Mouse (Mus musculus) right cerebral cortex, adult 18-20 months (tissue): ENCODE measurements at regions not wholly inside any gene's neighbourhood (a gene's known extent, or its start where the extent isn't known, plus 50 kb on each side); places are given as distances from the start of the nearest gene placed in this dataset.
"Not testable (repeated sequence)": the region's sequence is repeated elsewhere in the genome, so short reads cannot be mapped to it uniquely, and the experiment has no call there.

ENCODE experiments used
- DNase-seq: peaks from one replicate; pipeline ENCODE4 v3.0.0; 2022; ENCODE audit warnings: mixed read lengths

DNA sequence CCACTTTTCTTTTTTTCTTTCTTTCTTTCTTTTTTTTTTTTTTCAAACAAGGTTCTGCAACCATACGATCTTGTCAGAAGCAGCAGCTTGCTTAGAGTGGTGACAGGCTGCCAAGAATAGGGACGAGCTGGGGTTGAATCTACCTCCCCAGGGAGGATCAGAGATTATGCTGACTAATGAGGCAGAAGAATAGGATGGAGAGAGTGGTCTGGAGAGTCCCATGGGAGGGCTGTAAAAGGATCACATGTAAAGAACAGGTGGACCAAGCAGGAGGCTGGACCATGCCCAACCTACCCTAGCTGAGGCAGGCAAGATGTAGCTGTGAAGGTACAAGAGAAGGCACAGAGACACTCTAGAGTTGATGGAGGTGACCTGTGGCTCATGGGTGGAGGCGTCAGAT is 274.4 kb upstream of the Trpc7 start:
- DNase-seq: no peak

DNA sequence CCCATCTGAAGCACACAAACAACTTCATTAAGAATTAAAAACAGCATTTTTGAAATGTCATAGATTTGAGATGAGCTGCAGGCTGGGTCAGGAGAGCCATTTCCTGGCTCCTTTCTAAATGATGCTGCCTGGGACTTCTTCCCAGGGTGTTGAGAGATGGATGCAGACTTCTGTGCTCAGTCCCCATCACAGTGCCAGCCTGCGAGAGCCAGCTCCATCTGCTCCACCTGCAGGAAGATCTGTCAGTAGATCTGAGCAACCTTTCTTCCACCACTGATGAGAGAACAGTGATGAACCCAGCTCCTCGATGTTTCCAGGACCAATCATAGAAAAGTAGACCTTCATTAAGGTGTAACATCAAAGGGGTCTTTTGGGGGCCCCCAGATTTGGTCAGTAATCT is 273.8 kb upstream of the Trpc7 start:
- no peak for DNase-seq

DNA sequence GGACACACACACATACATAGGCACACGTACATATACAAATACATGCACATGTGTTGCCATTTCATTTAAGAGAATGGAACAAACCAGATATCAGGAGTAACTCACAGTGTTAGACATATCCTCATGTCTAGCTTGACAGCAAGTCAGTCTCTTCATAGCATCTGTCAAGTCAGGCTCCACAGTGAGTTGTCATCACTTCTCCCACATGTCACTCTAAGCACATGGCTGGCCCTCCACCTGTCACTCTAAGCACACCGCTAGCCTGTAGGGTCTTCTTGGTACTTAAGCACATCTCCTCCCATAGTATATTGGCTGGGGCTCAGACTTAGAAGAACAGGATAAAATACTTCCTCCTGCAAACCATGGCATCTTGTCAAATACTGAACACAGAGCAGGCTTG is 269.6 kb upstream of the Trpc7 start:
- DNase-seq: no peak

DNA sequence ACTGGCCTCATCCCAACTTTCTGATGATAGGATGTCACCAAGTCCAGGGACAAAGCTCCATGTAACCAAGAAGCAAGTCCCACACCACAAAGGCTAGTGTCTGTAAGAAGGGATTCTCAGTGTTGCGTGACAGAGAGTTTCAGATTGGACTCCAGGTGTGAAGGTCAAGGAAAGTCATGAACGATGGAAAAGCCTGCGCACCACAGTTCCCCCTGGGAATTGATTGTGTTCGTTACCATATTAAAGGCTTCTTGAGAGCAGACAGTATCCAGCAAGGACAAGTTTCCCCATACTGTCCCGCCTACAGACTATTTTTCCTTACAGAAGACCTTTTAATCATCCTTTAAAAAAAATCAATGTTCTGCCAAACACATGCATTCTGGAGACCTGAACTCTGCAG is 257.0 kb upstream of the Trpc7 start:
- DNase-seq: no peak

DNA sequence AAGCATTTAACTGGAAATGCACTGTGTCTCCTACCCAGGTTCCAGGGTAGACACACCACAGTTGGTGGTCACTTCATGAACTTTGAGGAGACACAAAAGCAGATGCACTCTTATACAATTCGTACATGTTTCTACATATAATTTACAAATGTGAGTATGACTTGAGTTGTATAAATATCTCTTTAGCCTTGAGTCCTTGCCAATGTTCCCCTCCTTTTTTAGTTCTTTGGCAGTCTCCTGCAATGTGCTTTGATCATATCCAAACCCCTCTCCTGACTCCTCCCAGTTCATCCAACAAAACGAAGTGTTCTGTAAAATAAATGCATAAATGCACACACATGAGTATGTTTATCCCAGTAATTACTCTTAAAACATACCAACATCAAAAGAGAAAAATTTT is 251.8 kb upstream of the Trpc7 start:
- DNase-seq: no peak

DNA sequence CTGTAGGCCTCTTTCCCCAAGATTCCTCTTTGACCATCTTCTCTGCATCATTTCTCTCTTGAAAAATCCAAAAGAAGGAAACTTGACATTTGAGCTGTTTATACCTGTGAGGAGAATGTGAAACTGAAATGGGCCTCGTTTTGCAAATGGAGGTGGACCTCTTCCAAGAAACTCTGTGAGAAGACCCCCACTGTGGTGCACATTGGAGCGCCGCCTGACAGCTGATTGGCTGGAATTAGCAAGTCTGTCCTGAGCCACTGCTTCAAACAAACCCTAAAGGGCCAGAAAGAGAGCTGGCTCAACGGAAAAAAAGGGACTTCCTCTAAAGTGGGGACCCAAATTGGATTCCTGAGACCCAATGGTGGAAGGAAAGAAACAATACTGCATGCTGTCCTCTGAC is 250.9 kb upstream of the Trpc7 start:
- DNase-seq: no peak

DNA sequence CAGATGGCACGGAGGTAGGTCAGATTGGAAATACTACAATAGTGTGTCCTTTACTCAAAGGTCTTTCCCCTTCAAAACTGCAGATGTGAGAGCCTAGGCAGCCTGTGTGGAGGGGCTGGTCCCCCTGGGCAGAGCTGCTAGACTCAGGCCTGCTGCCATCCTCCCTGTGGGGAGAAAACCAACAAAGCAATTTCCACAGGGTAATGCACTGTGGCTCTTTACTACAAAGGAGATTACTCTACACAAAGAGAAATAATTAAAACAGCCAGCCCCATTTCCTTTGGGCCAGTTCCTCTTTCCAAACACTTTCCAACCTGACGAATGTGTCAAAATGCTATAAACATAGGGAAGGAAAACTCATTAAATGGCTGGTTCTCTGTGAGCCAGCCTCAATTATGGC is 250.0 kb upstream of the Trpc7 start:
- DNase-seq: no peak

DNA sequence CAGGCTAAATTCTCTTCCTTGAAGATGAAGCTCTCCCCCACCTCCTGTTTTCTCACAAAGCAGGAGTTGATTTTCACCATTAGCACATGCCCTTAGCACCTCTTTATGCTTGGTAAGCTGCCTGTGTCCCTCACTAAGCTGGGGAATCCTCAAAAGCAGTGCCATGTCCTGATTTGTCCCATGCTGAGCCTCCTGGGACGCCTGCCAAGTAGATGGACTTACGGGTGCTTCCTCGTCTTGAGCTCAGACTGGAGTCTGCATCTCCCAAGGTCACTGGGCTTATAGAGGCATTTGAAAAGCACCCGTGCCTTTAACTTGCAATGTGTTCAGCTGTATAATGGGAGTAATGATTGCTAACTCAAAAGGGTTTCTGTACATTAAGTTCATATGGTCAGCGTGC is 247.1 kb upstream of the Trpc7 start:
- no peak for DNase-seq

DNA sequence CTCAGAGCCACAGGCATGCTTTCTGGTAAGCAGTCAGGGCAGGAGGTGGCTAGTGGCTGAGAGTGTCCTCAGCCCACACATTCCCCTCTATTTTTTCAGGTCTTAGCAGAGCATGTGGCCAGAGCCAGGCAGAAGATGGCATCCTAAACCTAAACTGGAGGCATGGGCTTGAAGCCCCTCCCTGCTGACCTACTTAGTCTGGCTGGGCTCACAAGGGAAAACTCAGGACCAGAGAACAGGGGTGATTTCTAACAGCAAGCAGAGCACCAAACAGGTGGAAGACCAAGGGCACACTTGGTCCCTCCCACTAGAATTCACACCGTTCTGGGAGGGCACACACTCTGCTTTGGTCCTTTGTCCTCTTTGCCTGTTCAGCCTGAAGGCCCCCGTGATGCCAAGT is 246.6 kb upstream of the Trpc7 start:
- DNase-seq: no peak

DNA sequence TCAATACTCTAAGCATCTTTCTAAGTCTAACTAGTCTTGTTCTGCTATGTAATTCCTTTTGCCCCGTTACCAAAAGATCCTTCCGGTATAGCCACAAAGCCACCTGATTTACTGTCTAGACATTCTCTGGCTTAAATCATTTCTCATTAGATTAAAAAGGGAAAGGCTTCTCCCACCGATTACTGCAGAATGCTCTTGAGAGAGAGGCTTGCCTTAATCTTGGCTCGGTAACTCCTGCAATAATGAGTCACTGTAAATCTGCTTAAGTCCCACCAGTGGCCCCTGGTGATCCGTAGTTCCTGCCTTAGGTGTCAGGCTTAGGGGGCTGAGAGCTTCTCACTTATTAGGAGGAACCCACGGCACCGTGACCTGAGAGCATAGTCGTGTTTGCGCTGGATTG is 220.1 kb upstream of the Trpc7 start:
- DNase-seq: no peak

DNA sequence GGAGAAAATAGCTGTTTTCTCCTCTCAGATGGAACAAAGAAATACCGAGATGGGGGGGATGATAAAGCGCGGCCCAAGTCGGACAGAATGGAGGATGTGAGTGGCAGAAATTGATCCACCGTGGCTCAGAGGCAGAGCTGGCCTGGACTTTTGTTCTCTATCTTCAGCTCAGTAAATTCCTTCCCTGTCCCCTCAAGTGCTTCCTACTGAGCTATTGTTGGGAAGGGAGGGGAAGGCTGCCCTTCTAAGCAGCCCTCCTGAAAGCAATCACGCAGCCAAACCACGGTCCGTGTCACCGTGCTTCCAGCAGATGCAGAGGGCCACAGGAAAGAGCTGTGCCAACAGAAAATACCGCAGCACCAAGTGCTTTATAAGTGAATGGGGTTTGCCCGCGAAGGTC is 212.2 kb upstream of the Trpc7 start:
- no peak for DNase-seq

DNA sequence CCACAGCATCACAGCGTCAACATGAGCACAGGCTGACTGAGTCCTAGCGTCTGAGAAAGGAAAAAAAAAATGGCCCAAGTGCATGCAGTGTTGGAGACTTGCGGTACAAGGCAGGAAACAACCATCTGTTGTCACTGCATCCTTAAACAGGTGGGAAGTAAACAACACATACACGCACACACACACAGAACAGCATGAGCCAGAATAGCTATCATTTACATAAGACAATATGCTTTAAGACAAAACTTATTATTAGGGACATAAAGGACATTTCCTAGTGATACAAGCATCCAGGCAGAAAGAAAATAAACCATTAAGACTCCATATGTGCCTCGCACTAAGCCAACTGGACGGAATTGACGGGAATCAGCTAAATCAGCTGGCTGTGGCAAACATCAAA is 203.8 kb upstream of the Trpc7 start:
- no peak for DNase-seq

DNA sequence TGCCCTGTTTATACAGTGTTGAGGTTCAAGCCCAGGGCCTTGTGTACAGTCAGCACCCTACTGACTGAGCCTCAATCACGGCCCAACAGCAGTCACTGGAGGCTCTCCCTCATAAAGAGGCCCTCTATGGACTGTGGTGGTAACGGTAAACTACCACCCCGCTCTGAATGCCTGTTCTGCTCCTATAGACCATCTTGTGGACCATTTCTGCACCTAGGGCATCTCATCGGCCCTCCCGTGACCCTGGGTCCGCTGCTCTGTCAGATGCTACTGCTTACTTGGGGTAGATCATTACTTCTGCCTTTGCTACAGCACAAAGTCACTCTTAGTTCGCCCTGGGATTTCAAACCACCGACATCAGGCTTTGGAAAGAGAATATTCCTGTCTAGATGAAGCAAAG is 196.1 kb upstream of the Trpc7 start:
- DNase-seq: no peak

DNA sequence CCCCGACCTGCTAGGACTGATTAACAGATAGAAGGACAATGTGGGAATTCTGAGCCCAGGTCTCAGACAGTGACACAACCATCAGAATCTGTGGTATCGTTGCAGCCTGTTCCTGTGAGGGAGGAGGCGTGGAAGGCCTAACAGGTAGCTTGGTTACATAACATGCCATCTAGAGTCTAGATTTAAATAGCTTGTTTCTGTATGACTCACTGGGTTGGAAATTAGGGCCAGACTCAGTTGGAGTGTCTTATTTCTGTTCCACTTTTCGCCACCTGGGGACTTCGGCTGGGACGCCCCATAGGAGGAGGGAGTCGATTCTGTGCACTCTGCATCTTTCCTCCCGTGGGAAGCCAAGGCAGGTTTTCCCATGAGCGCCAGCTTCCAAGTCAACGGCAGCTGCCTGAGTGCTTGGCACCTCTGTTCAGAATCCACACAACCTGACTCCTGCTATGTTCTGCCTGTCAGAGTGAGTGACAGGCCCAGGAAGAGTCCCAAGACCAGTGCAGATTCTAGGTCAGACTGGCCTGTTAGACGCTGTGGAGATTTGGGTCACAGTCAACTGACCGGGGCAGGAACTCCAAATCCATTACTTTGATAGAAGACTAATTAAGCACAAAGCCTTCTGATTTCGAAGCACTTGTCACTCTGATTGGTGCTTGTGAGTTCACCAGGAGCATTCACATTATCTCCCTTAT is 193.7 kb upstream of the Trpc7 start:
- DNase-seq: peak; percentile 77

DNA sequence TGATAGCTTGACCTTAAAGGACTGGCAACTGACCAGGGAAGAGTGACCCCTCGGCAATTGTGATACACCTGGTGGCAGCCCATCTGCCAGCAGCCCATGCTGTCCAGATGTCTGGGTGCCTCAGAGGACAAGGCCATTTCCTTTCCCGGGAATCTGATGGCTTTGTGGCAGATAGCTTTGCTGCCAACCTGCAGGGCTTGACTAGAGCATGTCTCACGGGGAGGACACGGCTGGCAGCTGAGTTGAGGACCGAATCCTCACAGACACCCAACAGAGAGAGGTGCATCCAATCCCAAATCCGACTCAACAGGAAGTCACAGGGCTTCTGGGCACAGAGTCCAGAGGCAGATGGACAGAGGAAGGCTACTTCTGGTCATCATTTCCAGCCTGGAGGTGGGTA is 192.2 kb upstream of the Trpc7 start:
- DNase-seq: no peak

DNA sequence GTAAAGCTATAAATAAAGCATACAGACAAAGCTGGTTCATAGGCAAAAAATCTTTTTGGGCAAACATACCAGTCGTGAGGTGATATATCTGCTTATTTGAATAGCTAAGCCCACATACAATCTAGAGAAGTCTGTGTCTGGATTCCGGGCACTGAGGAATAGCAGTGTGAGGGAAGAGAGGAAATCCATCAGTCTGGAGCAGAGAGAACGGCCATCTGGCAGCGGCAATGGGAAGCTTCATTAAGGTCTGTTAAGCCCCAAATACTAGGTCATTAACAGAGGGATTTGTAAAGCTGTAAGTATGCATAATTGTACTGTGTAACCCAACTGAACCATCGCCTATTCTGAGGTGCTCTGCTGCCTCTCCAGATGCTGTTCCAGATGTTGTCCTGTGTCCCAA is 191.6 kb upstream of the Trpc7 start:
- no peak for DNase-seq

DNA sequence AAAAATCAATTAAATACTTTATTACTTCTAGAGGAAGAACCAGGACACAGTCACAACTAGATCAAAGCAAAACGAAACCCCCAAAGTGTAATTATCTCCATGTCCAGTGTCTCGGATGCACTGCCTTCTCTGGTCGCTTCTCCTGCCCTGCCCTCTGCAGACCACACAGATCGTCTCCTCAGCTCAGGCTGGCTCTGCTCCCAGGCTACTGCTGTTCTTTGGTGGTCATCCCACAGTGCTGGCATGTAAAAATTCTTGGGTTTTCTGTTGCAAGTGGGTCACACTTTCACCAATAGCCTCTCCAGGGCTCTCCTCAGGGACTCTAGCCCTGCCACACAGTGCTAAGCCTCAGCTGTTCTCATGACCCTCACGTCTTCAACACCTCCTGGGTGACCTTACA is 188.0 kb upstream of the Trpc7 start:
- DNase-seq: no peak

DNA sequence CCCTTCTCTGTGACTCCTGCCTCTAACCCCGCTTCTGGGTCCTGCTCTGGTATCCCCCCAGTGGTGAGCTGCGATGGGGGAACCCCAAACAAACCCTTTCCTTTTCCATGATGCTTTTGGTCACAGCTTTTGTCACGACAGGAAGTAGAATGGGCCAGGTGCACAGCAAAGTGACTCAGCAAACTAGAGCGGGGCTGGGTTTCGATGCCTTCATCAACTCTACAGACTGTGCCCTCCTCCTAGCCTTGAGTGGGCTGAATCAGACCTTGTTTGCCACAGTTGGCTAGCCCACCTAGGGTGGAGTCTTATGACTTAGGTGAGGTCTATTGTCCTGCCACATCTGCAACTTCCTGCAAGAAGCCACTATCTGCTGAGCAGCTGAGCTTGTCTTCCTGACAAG is 174.7 kb upstream of the Trpc7 start:
- no peak for DNase-seq

DNA sequence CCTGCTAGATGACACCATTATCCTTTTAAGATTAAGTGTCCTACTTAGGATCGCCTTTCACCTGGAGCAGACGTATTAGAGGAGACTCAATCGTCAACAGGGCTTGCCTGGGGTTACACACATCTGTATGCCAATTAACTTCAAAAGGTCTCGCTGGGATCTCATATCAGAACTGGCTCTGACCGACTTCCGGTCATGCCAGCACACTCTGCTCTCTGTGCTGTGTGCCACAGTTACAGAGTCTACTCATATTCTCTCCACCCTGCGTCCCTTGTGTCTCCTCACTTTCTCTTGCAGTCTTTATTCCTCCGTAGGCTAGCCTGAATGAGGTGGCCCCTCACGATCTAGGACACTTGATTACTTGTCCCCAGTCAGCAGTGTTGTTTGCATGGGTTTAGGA is 165.9 kb upstream of the Trpc7 start:
- DNase-seq: no peak

DNA sequence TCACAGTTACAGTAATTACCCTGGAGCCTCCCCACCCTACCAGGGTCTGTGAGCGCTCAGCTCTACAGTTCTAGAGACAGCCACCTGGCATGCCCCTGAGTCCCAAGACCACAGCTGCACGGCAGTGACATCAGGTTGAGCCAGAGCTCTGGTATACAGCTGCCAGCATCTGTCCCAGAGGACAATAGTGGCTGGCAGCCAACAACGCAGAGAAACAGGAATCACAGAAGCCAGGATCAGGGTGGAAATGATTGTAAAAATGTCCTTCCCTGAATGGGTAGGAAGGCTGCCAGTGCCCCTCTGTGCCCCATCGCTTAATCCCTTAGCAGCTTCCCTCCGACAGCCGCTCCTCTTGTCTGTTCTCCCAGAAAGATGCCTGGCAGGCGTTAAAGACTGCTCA is 165.3 kb upstream of the Trpc7 start:
- DNase-seq: no peak

DNA sequence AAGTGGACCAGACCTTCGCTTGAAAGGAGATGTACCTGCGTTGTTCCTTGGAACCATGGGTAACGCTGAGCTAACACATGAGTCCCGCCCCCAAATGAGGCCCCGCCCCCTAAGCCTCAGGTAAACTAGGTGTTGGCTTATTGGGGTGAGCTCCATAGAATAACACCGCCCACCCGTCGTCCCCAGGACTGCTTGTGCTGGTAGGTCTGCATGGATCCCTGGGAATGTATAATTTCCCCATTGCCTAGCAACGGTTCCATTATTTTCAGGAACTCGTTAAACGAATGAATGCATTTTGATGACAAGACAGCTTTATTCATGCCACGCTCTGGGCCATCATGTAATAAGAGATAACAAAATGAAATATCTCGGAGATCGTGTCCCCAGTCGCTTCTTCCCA is 161.0 kb upstream of the Trpc7 start:
- DNase-seq: peak; percentile 19

DNA sequence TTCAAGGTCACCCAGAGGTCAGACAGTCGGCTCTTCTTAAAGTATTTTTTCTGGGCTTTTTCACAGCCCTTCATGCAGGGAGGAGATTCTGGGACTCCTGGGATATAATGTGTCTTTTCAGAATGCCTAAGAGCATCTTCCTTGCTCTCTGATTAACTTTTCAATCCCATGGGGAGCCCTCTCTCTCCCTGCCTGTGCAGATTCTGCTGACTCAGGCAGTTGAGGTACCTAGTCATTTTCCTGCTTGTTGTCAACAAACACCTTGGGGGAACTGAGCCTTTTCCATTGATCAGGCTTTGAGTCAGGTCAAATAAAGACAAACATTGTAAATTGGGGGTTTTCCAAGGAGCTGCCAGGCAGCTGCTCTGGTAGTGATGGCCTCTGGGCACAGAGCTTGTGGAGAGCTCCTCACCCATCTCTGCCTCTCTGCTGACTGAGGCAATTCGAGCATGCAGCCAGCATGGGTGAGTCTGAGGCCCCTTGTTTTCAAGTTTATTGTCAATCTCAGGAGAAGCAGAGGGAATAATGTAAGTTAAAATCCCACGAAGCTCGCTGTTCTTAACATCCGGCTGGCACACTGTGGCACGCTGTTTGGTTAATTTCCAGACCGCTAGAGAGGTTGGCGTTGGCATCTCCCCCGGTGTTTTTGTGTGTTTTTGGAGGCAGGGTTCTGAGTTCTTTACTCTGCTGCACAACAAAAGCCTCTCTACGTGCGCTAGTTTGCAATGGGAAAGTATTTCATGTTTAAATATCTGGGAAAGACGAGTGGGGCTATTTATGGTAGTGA is 159.8 kb upstream of the Trpc7 start:
- no peak for DNase-seq

DNA sequence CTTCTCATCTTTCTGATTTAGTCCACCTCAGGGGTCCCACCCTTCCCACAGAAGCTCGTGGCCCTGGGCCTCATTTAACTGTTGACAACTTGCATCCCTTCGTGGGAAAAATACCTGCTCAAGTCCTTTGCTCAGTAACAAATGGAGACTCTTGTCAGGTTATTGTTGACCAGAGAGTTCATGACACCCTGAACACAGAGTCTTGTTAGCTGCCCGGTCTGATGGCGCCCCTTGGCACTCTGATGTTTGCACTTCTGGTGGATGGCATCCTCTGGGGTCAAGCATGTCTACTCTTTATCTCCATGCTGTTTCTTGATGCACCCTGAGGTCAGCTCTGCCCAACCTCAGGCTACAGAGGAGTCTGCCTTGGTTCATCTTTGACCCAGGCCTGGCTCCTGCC is 157.6 kb upstream of the Trpc7 start:
- DNase-seq: no peak

DNA sequence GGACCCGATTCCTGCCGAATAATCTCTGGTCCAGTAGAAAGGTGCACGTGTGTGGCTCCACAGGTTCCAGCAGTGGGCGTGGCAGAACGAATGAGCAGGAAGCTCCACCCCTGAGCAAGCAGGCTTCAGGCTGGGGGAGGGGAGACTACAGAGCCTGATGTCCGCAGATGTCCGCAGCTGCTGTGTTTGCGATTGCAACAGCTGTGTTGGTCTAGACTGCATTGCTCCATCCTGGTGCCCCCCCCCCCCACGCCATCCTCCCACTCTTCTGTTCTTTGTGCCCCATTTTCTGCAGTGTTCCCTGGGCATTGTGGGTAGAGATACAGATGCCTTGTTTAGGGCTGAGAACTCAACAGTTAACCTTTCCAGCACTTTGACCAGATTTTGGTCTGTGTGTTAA is 150.3 kb upstream of the Trpc7 start:
- DNase-seq: not testable (repeated sequence)

DNA sequence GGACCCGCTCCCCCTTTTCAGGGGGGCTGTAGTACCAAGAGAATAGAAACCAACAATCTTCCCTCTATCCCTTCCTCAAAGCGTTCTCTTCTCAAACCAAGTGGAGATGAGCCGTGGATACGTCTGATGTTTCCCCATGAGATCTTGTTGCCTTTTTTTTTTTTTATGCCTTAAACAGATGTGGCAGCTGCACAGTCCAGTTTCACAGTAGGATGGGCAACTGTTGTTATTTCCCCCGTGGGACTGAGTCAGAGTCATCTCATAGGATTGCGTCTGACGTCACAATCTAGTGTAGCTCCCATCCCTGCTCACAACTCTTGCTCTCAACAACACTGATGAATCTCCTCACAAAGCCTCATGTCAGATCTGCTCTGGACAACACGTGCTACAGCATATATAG is 148.7 kb upstream of the Trpc7 start:
- no peak for DNase-seq
